Mouse (Mus musculus) heart, embryonic 11.5 days (tissue): Measurements from ENCODE around the gene S100a3. TPM values are rescaled to one million over a fixed set of nuclear protein-coding genes. Genes with fewer than 3 reads are reported as not detected.

Experiments
- ATAC-seq: fragments of 200-750 bp; cut with Nextera tagmentation; replicated peaks from 2 replicates; pipeline ENCODE4 v1.8.0; 2017; ENCODE audit warnings: moderate library complexity; ENCODE audit not compliant: insufficient number of reproducible peaks, low FRiP score, low TSS enrichment
- H3K27ac ChIP-seq: fragments of 300-500 bp; sonication (generic); 2 replicates; pipeline ENCODE4 v1.5.1; 2014; ENCODE audit warnings: mild to moderate bottlenecking, low read depth, low read length
- H3K27me3 ChIP-seq: fragments of 300-500 bp; sonication (generic); 2 replicates; pipeline ENCODE4 v1.6.1; 2014; ENCODE audit warnings: mild to moderate bottlenecking, low read length, mixed read lengths; ENCODE audit not compliant: control insufficient read depth, insufficient read depth
- H3K36me3 ChIP-seq: fragments of 300-500 bp; sonication (generic); 2 replicates; pipeline ENCODE4 v1.6.1; 2014; ENCODE audit warnings: mild to moderate bottlenecking, low read length, moderate library complexity, mixed read lengths; ENCODE audit not compliant: control insufficient read depth, insufficient read depth
- H3K4me1 ChIP-seq: fragments of 300-500 bp; sonication (generic); 2 replicates; pipeline ENCODE4 v1.6.1; 2014; ENCODE audit warnings: low read length; ENCODE audit not compliant: control insufficient read depth, insufficient read depth
- H3K4me2 ChIP-seq: fragments of 300-500 bp; sonication (generic); 2 replicates; pipeline ENCODE4 v1.6.1; 2014; ENCODE audit warnings: mild to moderate bottlenecking, moderate library complexity
- H3K4me3 ChIP-seq: fragments of 300-500 bp; sonication (generic); 2 replicates; pipeline ENCODE4 v1.5.1; 2014; ENCODE audit warnings: low read depth, low read length
- H3K9ac ChIP-seq: fragments of 300-500 bp; sonication (generic); 2 replicates; pipeline ENCODE4 v1.6.1; 2014; ENCODE audit warnings: mild to moderate bottlenecking, low read depth, low read length, moderate library complexity
- H3K9me3 ChIP-seq: fragments of 300-500 bp; sonication (generic); replicated peaks from 2 replicates; pipeline ENCODE4 v1.6.1; 2016; ENCODE audit warnings: low read length; ENCODE audit not compliant: control insufficient read depth
- WGBS: fragments of 180-500 bp; shearing (Covaris S2); extraction: QIAGEN DNeasy Blood & Tissue Kit; methylation state at CpG from one replicate; pipeline ENCODE4 v1.1.7; 2014; ENCODE audit not compliant: insufficient replicate concordance; 5-methylcytosine and 5-hydroxymethylcytosine counted together
- polyA plus RNA-seq: library from polyadenylated mRNA; unstranded; fragments of >200 nt; fragmentation: Nextera tagmentation; extraction: Ambion mirVana; gene quantifications from 2 replicates; pipeline ENCODE4 v1.2.1, GENCODE M21; 2014

S100a3 gene
- polyA plus RNA-seq, result 0.24 TPM in 1 of 2 replicates, not detected in the other

- Histone ChIP-seq H3K4me3 (no peak within 1 kb of the TSS), H3K9ac (no peak within 1 kb of the TSS), H3K27me3 (peaks cover 2% of the 10 kb centered on the region; the same call in 1 of the 2 replicates), H3K4me1 (no peaks in the 10 kb centered on the region), H3K36me3 (no peaks in the 10 kb centered on the region), H3K27ac (no peak within 1 kb of the TSS), H3K9me3 (no peaks in the 10 kb centered on the region), H3K4me2 (no peak within 1 kb of the TSS)
- no peak for ATAC-seq
- 73% methylated on average over 6 of the region's 6 CpGs for WGBS
These were observed at the start of gene S100a3 for GRCm38 (mm10) chr3:90560008-90560628. S100a3 (plus strand) TSS chr3:90560578.

GRCm38 (mm10) chr3:90512276-90512675 lies 48.1 kb upstream of the S100a3 start:
- H3K4me1 ChIP-seq, result peaks cover 21% of the 10 kb centered on the region
- 0 out of 2 replicates have a peak overlapping the region, but pooled peaks have one; percentile 11 for H3K4me2 ChIP-seq
- WGBS, result 75% methylated on average over 5 of the region's 5 CpGs
- H3K9ac ChIP-seq, result no peak overlapping the region
- H3K36me3 ChIP-seq, result no peaks in the 10 kb centered on the region; the same call in 1 of the 2 replicates
- H3K9me3 ChIP-seq, result no peaks in the 10 kb centered on the region
- ATAC-seq, result no peak
- H3K27ac ChIP-seq, result no peak overlapping the region
- H3K4me3 ChIP-seq, result no peak overlapping the region
- H3K27me3 ChIP-seq, result peaks cover 4% of the 10 kb centered on the region; the same call in 1 of the 2 replicates

- WGBS, result 60% methylated on average over 9 of the region's 9 CpGs
- H3K27ac ChIP-seq, result no peak overlapping the region
These were observed 47.3 kb upstream of the S100a3 start for GRCm38 (mm10) chr3:90512948-90513642.

GRCm38 (mm10) chr3:90513796-90514590 lies 46.4 kb upstream of the S100a3 start, which contains the start of the genes S100a1 and S100a13:
S100a1 (minus strand) TSS chr3:90514392.
S100a13 (plus strand) TSS chr3:90514435.
- Histone ChIP-seq H3K4me1 (peaks cover 11% of the 10 kb centered on the region), H3K4me3 (peak within 1 kb of the TSS; percentile 51), H3K27ac (peak within 1 kb of the TSS; percentile 46; the same call in 1 of the 2 replicates), H3K9me3 (no peaks in the 10 kb centered on the region), H3K27me3 (peaks cover 4% of the 10 kb centered on the region; the same call in 1 of the 2 replicates), H3K4me2 (peak within 1 kb of the TSS; percentile 90), H3K9ac (peak within 1 kb of the TSS; percentile 74), H3K36me3 (no peaks in the 10 kb centered on the region)
- 2% methylated on average over 25 of the region's 25 CpGs for WGBS
- peak; percentile 32 for ATAC-seq

More at GRCm38 (mm10) chr3:90512948-90513642, 47.3 kb upstream of the S100a3 start:
- no peak for ATAC-seq
- peak overlapping the region; percentile 51; the same call in 1 of the 2 replicates for H3K4me3 ChIP-seq
- H3K4me2 ChIP-seq, result peak overlapping the region; percentile 90
- H3K4me1 ChIP-seq, result peaks cover 13% of the 10 kb centered on the region
- peaks cover 4% of the 10 kb centered on the region; the same call in 1 of the 2 replicates for H3K27me3 ChIP-seq
- H3K9me3 ChIP-seq, result no peaks in the 10 kb centered on the region
- H3K36me3 ChIP-seq, result no peaks in the 10 kb centered on the region
- H3K9ac ChIP-seq, result peak overlapping the region; percentile 74

GRCm38 (mm10) chr3:90514691-90515090 lies 45.7 kb upstream of the S100a3 start:
- peak; percentile 83 for ATAC-seq
- Histone ChIP-seq H3K27ac (no peak overlapping the region), H3K9ac (peak overlapping the region; percentile 74), H3K4me3 (peak overlapping the region; percentile 51), H3K9me3 (no peaks in the 10 kb centered on the region), H3K4me1 (peaks cover 11% of the 10 kb centered on the region), H3K27me3 (peaks cover 4% of the 10 kb centered on the region; the same call in 1 of the 2 replicates), H3K36me3 (no peaks in the 10 kb centered on the region), H3K4me2 (peak overlapping the region; percentile 90)
- under 1% methylated on average over 10 of the region's 10 CpGs for WGBS

GRCm38 (mm10) chr3:90515242-90515641 lies 45.1 kb upstream of the S100a3 start:
- ATAC-seq, result no peak
- Histone ChIP-seq H3K27ac (no peak overlapping the region), H3K4me2 (peak overlapping the region; percentile 90), H3K36me3 (no peaks in the 10 kb centered on the region), H3K4me1 (peaks cover 11% of the 10 kb centered on the region), H3K9me3 (no peaks in the 10 kb centered on the region), H3K27me3 (peaks cover 4% of the 10 kb centered on the region; the same call in 1 of the 2 replicates), H3K4me3 (peak overlapping the region; percentile 51), H3K9ac (peak overlapping the region; percentile 63)
- WGBS, result 39% methylated on average over 1 of the region's 1 CpGs

GRCm38 (mm10) chr3:90515789-90516188 lies 44.6 kb upstream of the S100a3 start:
- WGBS, result 88% methylated on average over 4 of the region's 4 CpGs
- no peak overlapping the region for H3K4me3 ChIP-seq
- peaks cover 11% of the 10 kb centered on the region for H3K4me1 ChIP-seq
- no peak for ATAC-seq
- no peak overlapping the region for H3K27ac ChIP-seq
- H3K9ac ChIP-seq, result no peak overlapping the region
- H3K36me3 ChIP-seq, result no peaks in the 10 kb centered on the region
- H3K4me2 ChIP-seq, result no peak overlapping the region; the same call in 1 of the 2 replicates
- H3K27me3 ChIP-seq, result peaks cover 4% of the 10 kb centered on the region; the same call in 1 of the 2 replicates
- H3K9me3 ChIP-seq, result no peaks in the 10 kb centered on the region

- Histone ChIP-seq H3K36me3 (no peaks in the 10 kb centered on the region), H3K27ac (no peak overlapping the region), H3K4me1 (peaks cover 11% of the 10 kb centered on the region), H3K4me3 (no peak overlapping the region), H3K27me3 (peaks cover 4% of the 10 kb centered on the region; the same call in 1 of the 2 replicates), H3K4me2 (no peak overlapping the region), H3K9ac (no peak overlapping the region), H3K9me3 (no peaks in the 10 kb centered on the region)
- no peak for ATAC-seq
- 68% methylated on average over 4 of the region's 4 CpGs for WGBS
These were observed 42.7 kb upstream of the S100a3 start for GRCm38 (mm10) chr3:90517711-90518110.
